Mouse (Mus musculus) small intestine, adult 2 months (tissue): ENCODE results near the gene Dbr1.

Experiments used
- CTCF ChIP-seq: fragments of 200-500 bp; IDR thresholded peaks from 2 replicates; pipeline ENCODE4 v1.5.1; 2012; ENCODE audit warnings: low read depth, mild to moderate bottlenecking, control low read depth, inconsistent platforms, low read length, moderate library complexity, mixed read lengths; ENCODE audit not compliant: insufficient replicate concordance, insufficient read length; ENCODE audit errors: extremely low read depth
- POLR2A ChIP-seq: fragments of 200-500 bp; IDR thresholded peaks from 2 replicates; pipeline ENCODE4 v1.6.1; 2012; ENCODE audit warnings: low read depth, mild to moderate bottlenecking, control low read depth, inconsistent platforms, low read length, moderate library complexity

DNA sequence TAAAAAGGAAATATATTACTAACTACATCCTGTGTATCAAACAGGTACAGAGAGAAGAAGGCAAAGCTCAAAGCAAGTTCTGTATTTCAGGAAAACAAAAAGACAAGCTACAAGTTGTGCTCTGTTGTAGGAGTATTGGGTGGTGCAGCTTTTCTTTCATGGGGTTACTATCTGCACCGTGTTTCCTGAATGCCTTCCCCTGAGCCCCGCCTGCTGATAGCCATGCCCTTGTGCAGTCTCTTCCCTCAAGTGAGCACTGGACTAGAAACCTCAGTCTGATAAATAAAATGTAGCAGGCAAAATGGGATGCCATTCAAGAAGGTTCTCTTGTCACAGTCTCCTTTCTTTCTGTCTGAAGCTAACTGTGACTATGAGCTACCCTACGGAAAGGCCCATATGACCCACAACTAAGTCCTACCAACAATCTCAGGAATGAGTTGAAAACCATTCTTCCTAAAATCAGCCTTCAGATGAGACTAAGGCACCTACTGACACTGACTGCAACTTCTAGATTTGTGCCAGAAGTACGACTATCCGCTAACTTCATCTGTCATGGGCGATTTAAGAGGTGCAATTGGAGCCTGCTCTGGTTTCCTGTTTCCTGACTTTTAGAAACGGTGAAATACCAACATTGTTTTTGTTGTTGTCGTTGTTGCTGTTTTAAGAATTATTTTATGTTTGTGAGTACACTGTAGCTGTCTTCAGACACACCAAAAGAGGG lies 17.9 kb upstream of the Dbr1 start:
- TF ChIP-seq CTCF (no peak), POLR2A (no peak)
